In the genomic region with DNA sequence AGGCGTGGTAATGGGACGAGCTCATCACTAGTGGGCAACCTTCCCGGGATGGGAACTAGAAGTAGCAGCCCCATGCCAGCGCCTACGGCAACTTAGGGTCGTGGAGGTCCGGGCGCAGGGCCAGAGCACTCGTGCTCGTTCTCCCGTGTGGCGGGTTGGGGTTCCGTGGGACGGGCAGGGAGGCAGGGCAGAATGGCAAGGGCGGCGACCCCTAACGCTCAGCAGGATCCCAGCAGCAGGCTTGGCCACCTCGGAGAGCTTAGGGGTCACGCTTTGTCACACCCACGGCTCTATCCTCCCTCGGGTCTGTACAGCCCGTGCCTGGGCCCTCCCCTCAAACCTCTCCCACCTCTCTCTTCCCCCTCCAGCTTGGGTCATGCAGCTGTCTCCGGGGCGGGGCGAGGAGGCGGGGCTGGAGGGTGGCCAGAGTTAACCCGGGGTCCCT, we compare ENCODE assay signal across 7 mouse cellular contexts. TPM values are rescaled to one million over a fixed set of nuclear protein-coding genes. Genes with fewer than 3 reads are reported as not detected.
A peak's percentile ranks its signal among the peaks of the same experiment; 100 is the strongest.
DNase-seq lines count a peak whose midpoint lies in the region; ATAC-seq and TF ChIP-seq lines count a peak whose summit lies in the region.

No protein-coding gene starts in this region.

- H3K9ac ChIP-seq in lung, embryonic 14.5 days = no peak overlapping the region
- H3K9ac ChIP-seq in forebrain, embryonic 11.5 days (ENCODE audit: low read length) = no peak overlapping the region
- no peak overlapping the region for H3K9ac ChIP-seq in liver, postnatal 0 days (replicated peaks)

- no peak for TF ChIP-seq EP300 in liver, postnatal 0 days (IDR thresholded peaks at IDR 0.05; ENCODE audit: low read depth)

- peaks cover 8% of the 10 kb centered on the region; the same call in 1 of the 2 replicates for H3K9me3 ChIP-seq in lung, embryonic 14.5 days (ENCODE audit: low read depth, low read length)
- peaks cover 6% of the 10 kb centered on the region for H3K9me3 ChIP-seq in forebrain, embryonic 11.5 days (ENCODE audit: control insufficient read depth, low read length)
- H3K9me3 ChIP-seq in liver, postnatal 0 days (ENCODE audit: low read length) = no peaks in the 10 kb centered on the region

- no peak for ATAC-seq in lung, embryonic 14.5 days (ENCODE audit: insufficient read depth)
- peak; percentile 56 for ATAC-seq in forebrain, embryonic 11.5 days (replicated peaks; ENCODE audit: low FRiP score)
- peak; percentile 8; the same call in 1 of the 2 replicates for ATAC-seq in liver, postnatal 0 days

- peak overlapping the region; percentile 8; the same call in 1 of the 2 replicates for H3K4me3 ChIP-seq in lung, embryonic 14.5 days (ENCODE audit: low read depth, low read length)
- no peak overlapping the region for H3K4me3 ChIP-seq in forebrain, embryonic 11.5 days (ENCODE audit: low read depth, low read length)
- H3K4me3 ChIP-seq in liver, postnatal 0 days (ENCODE audit: low read depth, low read length) = no peak overlapping the region

- H3K27ac ChIP-seq in lung, embryonic 14.5 days (ENCODE audit: low read depth) = no peak overlapping the region
- H3K27ac ChIP-seq in forebrain, embryonic 11.5 days (ENCODE audit: low read depth, low read length) = no peak overlapping the region
- H3K27ac ChIP-seq in liver, postnatal 0 days (ENCODE audit: low read depth) = no peak overlapping the region

- intact Hi-C loops in heart, postnatal 14 days (cut with DNase I) = loop anchor here (2.0 kb wide), 1 partner anchor 135 kb away; no protein-coding TSS in a partner anchor

- H3K27me3 ChIP-seq in lung, embryonic 14.5 days (ENCODE audit: insufficient read depth, low read length) = no peaks in the 10 kb centered on the region
- no peaks in the 10 kb centered on the region for H3K27me3 ChIP-seq in forebrain, embryonic 11.5 days (ENCODE audit: control insufficient read depth, insufficient read depth, low read length)
- H3K27me3 ChIP-seq in liver, postnatal 0 days (ENCODE audit: insufficient read depth, low read length) = no peaks in the 10 kb centered on the region

- no peaks in the 10 kb centered on the region for H3K4me1 ChIP-seq in lung, embryonic 14.5 days (ENCODE audit: insufficient read depth)
- no peaks in the 10 kb centered on the region for H3K4me1 ChIP-seq in forebrain, embryonic 11.5 days (replicated peaks; ENCODE audit: control insufficient read depth, insufficient read depth, low read length)
- no peaks in the 10 kb centered on the region; the same call in 1 of the 2 replicates for H3K4me1 ChIP-seq in liver, postnatal 0 days (ENCODE audit: insufficient read depth)

- 31% methylated on average over 27 of the region's 27 CpGs for WGBS in lung, embryonic 14.5 days
- 50% methylated on average over 25 of the region's 27 CpGs for WGBS in forebrain, embryonic 11.5 days
- 32% methylated on average over 24 of the region's 27 CpGs for WGBS in liver, postnatal 0 days (ENCODE audit: insufficient replicate concordance)

- no peak for DNase-seq in lung, embryonic 14.5 days
- DNase-seq in lung, postnatal 25 days (ENCODE audit: low spot score) = no peak
- peak; percentile 53 for DNase-seq in forebrain, embryonic 11.5 days (ENCODE audit: low spot score)
- peak; percentile 4 to 14 for DNase-seq in heart, postnatal 14 days
- DNase-seq in liver, postnatal 0 days = peak; percentile 15
- DNase-seq in ovary, postnatal 14 days (ENCODE audit: low spot score) = no peak
- no peak for DNase-seq in left cerebral cortex, adult 18-20 months (ENCODE audit: low spot score in 2 of 2)

- no peaks in the 10 kb centered on the region for H3K36me3 ChIP-seq in lung, embryonic 14.5 days (ENCODE audit: insufficient read depth)
- no peaks in the 10 kb centered on the region for H3K36me3 ChIP-seq in forebrain, embryonic 11.5 days (ENCODE audit: control insufficient read depth, insufficient read depth, low read length)
- H3K36me3 ChIP-seq in liver, postnatal 0 days (replicated peaks; ENCODE audit: insufficient read depth, low read length) = no peaks in the 10 kb centered on the region

- peak overlapping the region; percentile 41; the same call in 1 of the 2 replicates for H3K4me2 ChIP-seq in lung, embryonic 14.5 days
- H3K4me2 ChIP-seq in forebrain, embryonic 11.5 days (ENCODE audit: low read depth, low read length, severe bottlenecking) = peak overlapping the region; percentile 29; the same call in 1 of the 2 replicates
- peak overlapping the region; percentile 52 for H3K4me2 ChIP-seq in liver, postnatal 0 days (ENCODE audit: low read depth, low read length)

- TF ChIP-seq CTCF in lung, embryonic 14.5 days (IDR thresholded peaks at IDR 0.05; ENCODE audit: low read depth) = no peak
- TF ChIP-seq CTCF in liver, postnatal 0 days (IDR thresholded peaks at IDR 0.05; ENCODE audit: low read depth) = no peak

RNA-seq across cellular contexts. Expression of a gene that starts 32.7 kb away (rescaled TPM):
- 17.2 and 17.9 TPM in 2 replicates for polyA plus RNA-seq in lung, embryonic 14.5 days (2014; fragmentation: Nextera tagmentation; extraction: Ambion mirVana)
- polyA plus RNA-seq in forebrain, embryonic 11.5 days (2014; fragmentation: Nextera tagmentation; extraction: Ambion mirVana) = 21.7 and 22.6 TPM in 2 replicates
- total RNA-seq in heart, postnatal 14 days (2021) = 10 to 100 TPM; 24.7 to 27.5 TPM
- polyA plus RNA-seq in liver, postnatal 0 days (2015; fragmentation: Nextera tagmentation; extraction: Ambion mirVana) = 2.5 and 2.7 TPM in 2 replicates
- 10 to 100 TPM; 59.7 to 67.9 TPM for total RNA-seq in left cerebral cortex, adult 18-20 months (2021)

RNA-seq across cellular contexts. Expression of a gene that starts 52.0 kb away (rescaled TPM):
- not detected in 2 replicates for polyA plus RNA-seq in lung, embryonic 14.5 days (2014; fragmentation: Nextera tagmentation; extraction: Ambion mirVana)
- not detected in 2 replicates for polyA plus RNA-seq in forebrain, embryonic 11.5 days (2014; fragmentation: Nextera tagmentation; extraction: Ambion mirVana)
- total RNA-seq in heart, postnatal 14 days (2021) = not detected
- not detected in 2 replicates for polyA plus RNA-seq in liver, postnatal 0 days (2015; fragmentation: Nextera tagmentation; extraction: Ambion mirVana)
- under 1 TPM; 0.28 to 0.42 TPM for total RNA-seq in left cerebral cortex, adult 18-20 months (2021)

Comparison
In these comparisons a context has a peak if more than half of its experiments do, and no peak if none do; other contexts are left out.
1. DNase-seq: peak in forebrain, embryonic 11.5 days (single experiment), heart, postnatal 14 days (2 of 2) and liver, postnatal 0 days (single experiment); none in lung, embryonic 14.5 days (single experiment), lung, postnatal 25 days (single experiment), ovary, postnatal 14 days (single experiment) and left cerebral cortex, adult 18-20 months (0 of 2).
2. Peak in every context shown above with its lines, with median percentiles within 50 percentile points of each other: H3K4me2 ChIP-seq.